Mouse (Mus musculus) intestine, postnatal 0 days (tissue): ENCODE measurements around the gene Tigd4. TPM values are rescaled to one million over a fixed set of nuclear protein-coding genes. Genes with fewer than 3 reads are reported as not detected.
"Not testable (repeated sequence)": the region's sequence is repeated elsewhere in the genome, so short reads cannot be mapped to it uniquely, and the experiment has no call there.

Experiments used
- ATAC-seq: fragments of 200-750 bp; cut with Nextera tagmentation; 2 replicates; pipeline ENCODE4 v1.8.0; 2017; ENCODE audit warnings: mild to moderate bottlenecking, moderate TSS enrichment, moderate library complexity
- H3K27ac ChIP-seq: fragments of 300-500 bp; sonication (generic); 2 replicates; pipeline ENCODE4 v1.5.1; 2014; ENCODE audit warnings: mild to moderate bottlenecking, low read depth, low read length, moderate library complexity
- H3K27me3 ChIP-seq: fragments of 300-500 bp; sonication (generic); replicated peaks from 2 replicates; pipeline ENCODE4 v1.6.1; 2014; ENCODE audit warnings: low read length, mixed read lengths; ENCODE audit not compliant: control insufficient read depth, insufficient read depth
- H3K36me3 ChIP-seq: fragments of 300-500 bp; sonication (generic); 2 replicates; pipeline ENCODE4 v1.6.1; 2014; ENCODE audit warnings: mild to moderate bottlenecking, moderate library complexity; ENCODE audit not compliant: control insufficient read depth, insufficient read depth
- H3K4me1 ChIP-seq: fragments of 300-500 bp; sonication (generic); replicated peaks from 2 replicates; pipeline ENCODE4 v1.6.1; 2014; ENCODE audit warnings: antibody characterized with exemption, low read length, mixed read lengths; ENCODE audit not compliant: control insufficient read depth, insufficient read depth
- H3K4me2 ChIP-seq: fragments of 300-500 bp; sonication (generic); replicated peaks from 2 replicates; pipeline ENCODE4 v1.6.1; 2014; ENCODE audit warnings: low read depth, mild to moderate bottlenecking, moderate library complexity
- H3K4me3 ChIP-seq: fragments of 300-500 bp; sonication (generic); 2 replicates; pipeline ENCODE4 v1.5.1; 2014; ENCODE audit warnings: low read depth, low read length
- H3K9ac ChIP-seq: fragments of 300-500 bp; sonication (generic); 2 replicates; pipeline ENCODE4 v1.6.1; 2014; ENCODE audit warnings: mild to moderate bottlenecking, low read depth, low read length
- H3K9me3 ChIP-seq: fragments of 300-500 bp; sonication (generic); 2 replicates; pipeline ENCODE4 v1.6.1; 2016; ENCODE audit warnings: mixed run types; ENCODE audit not compliant: control insufficient read depth
- CTCF ChIP-seq: sonication (generic); IDR thresholded peaks from 2 replicates; pipeline ENCODE4 v1.5.1; 2016; ENCODE audit warnings: low read depth, mild to moderate bottlenecking, control low read depth, antibody characterized with exemption, moderate library complexity
- WGBS: fragments of 180-500 bp; shearing (Covaris S2); extraction: QIAGEN DNeasy Blood & Tissue Kit; methylation state at CpG from one replicate; pipeline ENCODE4 v1.1.7; 2014; 5-methylcytosine and 5-hydroxymethylcytosine counted together
- polyA plus RNA-seq: library from polyadenylated mRNA; unstranded; fragments of >200 nt; fragmentation: Nextera tagmentation; extraction: Ambion mirVana; gene quantifications from 2 replicates; pipeline ENCODE4 v1.2.1, GENCODE M21; 2015

The Tigd4 gene
- polyA plus RNA-seq, result 0.04 TPM in 1 of 2 replicates, not detected in the other

GRCm38 (mm10) chr3:84593274-84593673 lies at the start of gene Tigd4:
Gene Tigd4, plus strand, starts transcription at chr3:84593574.
- H3K4me1 ChIP-seq, result no peaks in the 10 kb centered on the region
- 87% methylated on average over 2 of the region's 2 CpGs for WGBS
- no peak within 1 kb of the TSS for H3K27ac ChIP-seq
- H3K9ac ChIP-seq, result no peak within 1 kb of the TSS
- H3K36me3 ChIP-seq, result no peaks in the 10 kb centered on the region
- H3K4me3 ChIP-seq, result no peak within 1 kb of the TSS
- H3K4me2 ChIP-seq, result no peak within 1 kb of the TSS
- H3K9me3 ChIP-seq, result no peaks in the 10 kb centered on the region
- H3K27me3 ChIP-seq, result peaks cover 14% of the 10 kb centered on the region; the same call in 1 of the 2 replicates
- no peak for ATAC-seq
- no peak for TF ChIP-seq CTCF

- Histone ChIP-seq H3K9ac (no peak overlapping the region), H3K27me3 (no peaks in the 10 kb centered on the region), H3K27ac (no peak overlapping the region), H3K4me2 (no peak overlapping the region), H3K4me1 (no peaks in the 10 kb centered on the region), H3K36me3 (no peaks in the 10 kb centered on the region), H3K9me3 (no peaks in the 10 kb centered on the region), H3K4me3 (no peak overlapping the region)
- TF ChIP-seq CTCF, result no peak
- 67% methylated on average over 8 of the region's 8 CpGs for WGBS
- ATAC-seq, result no peak
Observed at GRCm38 (mm10) chr3:84547177-84547576, 46.2 kb upstream of the Tigd4 start.

DNA sequence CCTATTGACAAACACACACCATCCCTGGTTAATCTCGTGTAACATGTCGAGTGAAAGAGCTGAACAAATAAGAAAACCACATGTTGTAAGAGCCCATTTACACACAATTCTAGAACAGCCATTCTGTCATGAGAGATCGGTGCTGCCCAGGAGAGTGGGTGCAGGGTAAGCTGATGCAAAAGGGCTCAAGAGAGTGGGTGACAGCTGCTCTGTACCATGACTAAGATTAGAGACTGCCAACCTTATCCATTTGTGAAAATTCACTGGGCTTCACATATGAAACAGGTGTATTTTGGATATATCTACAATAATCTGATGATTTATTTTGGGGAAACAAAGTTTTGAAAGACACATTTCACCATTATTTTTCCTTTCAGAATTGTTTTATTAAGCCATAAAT lies 37.6 kb upstream of the Tigd4 start:
- no peak overlapping the region for H3K4me3 ChIP-seq
- no peaks in the 10 kb centered on the region for H3K9me3 ChIP-seq
- H3K27ac ChIP-seq, result no peak overlapping the region
- H3K27me3 ChIP-seq, result no peaks in the 10 kb centered on the region
- no peaks in the 10 kb centered on the region for H3K4me1 ChIP-seq
- TF ChIP-seq CTCF, result no peak
- no peak for ATAC-seq
- no peak overlapping the region for H3K9ac ChIP-seq
- 72% methylated on average over 3 of the region's 3 CpGs for WGBS
- no peak overlapping the region for H3K4me2 ChIP-seq
- no peaks in the 10 kb centered on the region for H3K36me3 ChIP-seq

- H3K27me3 ChIP-seq, result no peaks in the 10 kb centered on the region
- H3K4me3 ChIP-seq, result no peak overlapping the region
- no peak overlapping the region for H3K9ac ChIP-seq
- H3K27ac ChIP-seq, result no peak overlapping the region
- no peaks in the 10 kb centered on the region for H3K36me3 ChIP-seq
- no peaks in the 10 kb centered on the region for H3K9me3 ChIP-seq
- no peak overlapping the region for H3K4me2 ChIP-seq
- no peaks in the 10 kb centered on the region for H3K4me1 ChIP-seq
- WGBS, result 95% methylated on average over 3 of the region's 3 CpGs
- ATAC-seq, result no peak
- TF ChIP-seq CTCF, result no peak
Observed at GRCm38 (mm10) chr3:84558301-84558700, 35.1 kb upstream of the Tigd4 start.

GRCm38 (mm10) chr3:84562911-84563310 lies 30.5 kb upstream of the Tigd4 start:
- not testable (repeated sequence) for H3K9me3 ChIP-seq, H3K4me1 ChIP-seq, ATAC-seq, H3K27ac ChIP-seq, H3K4me3 ChIP-seq, H3K27me3 ChIP-seq, H3K4me2 ChIP-seq, H3K9ac ChIP-seq, H3K36me3 ChIP-seq
- WGBS, result 86% methylated on average over 2 of the region's 2 CpGs

DNA sequence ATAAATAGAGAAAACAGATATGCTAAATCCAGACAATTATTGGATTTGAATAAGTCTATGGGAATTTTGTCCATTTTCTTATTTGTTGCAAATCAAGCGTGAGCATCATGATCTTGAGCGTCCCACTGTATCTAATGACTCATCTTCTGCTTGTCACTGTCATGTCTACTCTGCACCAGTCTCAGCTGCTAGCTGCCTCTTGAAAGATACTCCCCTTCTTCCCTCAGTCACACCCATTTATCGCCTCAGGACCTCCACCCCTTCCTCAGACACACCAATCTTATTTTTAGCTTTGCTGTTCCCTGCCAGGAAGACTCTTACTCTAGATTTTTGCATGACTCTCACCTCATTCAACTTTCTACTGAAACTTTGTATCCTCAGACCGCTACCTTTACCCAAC lies 30.0 kb upstream of the Tigd4 start:
- Histone ChIP-seq H3K27me3 (no peaks in the 10 kb centered on the region), H3K27ac (no peak overlapping the region), H3K4me3 (no peak overlapping the region), H3K9ac (no peak overlapping the region), H3K4me1 (no peaks in the 10 kb centered on the region; the same call in 1 of the 2 replicates), H3K9me3 (no peaks in the 10 kb centered on the region), H3K4me2 (no peak overlapping the region), H3K36me3 (no peaks in the 10 kb centered on the region)
- no peak for ATAC-seq
- 92% methylated on average over 4 of the region's 4 CpGs for WGBS
- TF ChIP-seq CTCF, result no peak

- no peak for TF ChIP-seq CTCF
- H3K9me3 ChIP-seq, result no peaks in the 10 kb centered on the region
- H3K9ac ChIP-seq, result no peak overlapping the region
- ATAC-seq, result no peak
- H3K36me3 ChIP-seq, result no peaks in the 10 kb centered on the region; the same call in 1 of the 2 replicates
- no peak overlapping the region for H3K27ac ChIP-seq
- H3K27me3 ChIP-seq, result no peaks in the 10 kb centered on the region
- no peaks in the 10 kb centered on the region; the same call in 1 of the 2 replicates for H3K4me1 ChIP-seq
- H3K4me3 ChIP-seq, result no peak overlapping the region
- WGBS, result 96% methylated on average over 6 of the region's 6 CpGs
- no peak overlapping the region for H3K4me2 ChIP-seq
Observed at GRCm38 (mm10) chr3:84568540-84568939, 24.8 kb upstream of the Tigd4 start.
